Mouse (Mus musculus) embryonic facial prominence, embryonic 11.5 days (tissue): ENCODE results near the gene Dnajc11. TPM values are rescaled to one million over a fixed set of nuclear protein-coding genes. Genes with fewer than 3 reads are reported as not detected.

Source experiments
- ATAC-seq: fragments of 200-750 bp; cut with Nextera tagmentation; replicated peaks from 2 replicates; pipeline ENCODE4 v1.8.0; 2017; ENCODE audit warnings: low read depth; ENCODE audit not compliant: insufficient number of reproducible peaks, low FRiP score, low TSS enrichment
- DNase-seq: peaks from one replicate; pipeline ENCODE4 v3.0.0-alpha.2; 2015; ENCODE audit warnings: low spot score
- H3K27ac ChIP-seq: fragments of 300-500 bp; sonication (generic); replicated peaks from 2 replicates; pipeline ENCODE4 v1.5.1; 2014; ENCODE audit warnings: mild to moderate bottlenecking, low read depth, low read length, control low read depth
- H3K27me3 ChIP-seq: fragments of 300-500 bp; sonication (generic); 2 replicates; pipeline ENCODE4 v1.6.1; 2014; ENCODE audit warnings: mild to moderate bottlenecking, low read length, moderate library complexity, mixed read lengths; ENCODE audit not compliant: control insufficient read depth, insufficient read depth
- H3K36me3 ChIP-seq: fragments of 300-500 bp; sonication (generic); replicated peaks from 2 replicates; pipeline ENCODE4 v1.6.1; 2014; ENCODE audit warnings: low read depth, mild to moderate bottlenecking, low read length, moderate library complexity, mixed read lengths; ENCODE audit not compliant: control insufficient read depth, insufficient read depth
- H3K4me1 ChIP-seq: fragments of 300-500 bp; sonication (generic); 2 replicates; pipeline ENCODE4 v1.6.1; 2014; ENCODE audit warnings: low read length, mixed read lengths; ENCODE audit not compliant: control insufficient read depth, insufficient read depth
- H3K4me2 ChIP-seq: fragments of 300-500 bp; sonication (generic); 2 replicates; pipeline ENCODE4 v1.6.1; 2014; ENCODE audit warnings: low read depth, mild to moderate bottlenecking, control low read depth, low read length, moderate library complexity
- H3K4me3 ChIP-seq: fragments of 300-500 bp; sonication (generic); 2 replicates; pipeline ENCODE4 v1.5.1; 2014; ENCODE audit warnings: low read depth, low read length, control low read depth
- H3K9ac ChIP-seq: fragments of 300-500 bp; sonication (generic); replicated peaks from 2 replicates; pipeline ENCODE4 v1.6.1; 2014; ENCODE audit warnings: mild to moderate bottlenecking, control low read depth, low read length
- H3K9me3 ChIP-seq: fragments of 300-500 bp; sonication (generic); replicated peaks from 2 replicates; pipeline ENCODE4 v1.6.1; 2016; ENCODE audit warnings: mild to moderate bottlenecking, low read length, inconsistent platforms, mixed read lengths; ENCODE audit not compliant: control insufficient read depth
- WGBS: fragments of 180-500 bp; shearing (Covaris S2); extraction: QIAGEN DNeasy Blood & Tissue Kit; methylation state at CpG from one replicate; pipeline ENCODE4 v1.1.7; 2014; 5-methylcytosine and 5-hydroxymethylcytosine counted together
- polyA plus RNA-seq: library from polyadenylated mRNA; unstranded; fragments of >200 nt; fragmentation: Nextera tagmentation; extraction: Ambion mirVana; gene quantifications from 2 replicates; pipeline ENCODE4 v1.2.1, GENCODE M21; 2014

Gene Dnajc11
- polyA plus RNA-seq, 1 experiment from 2014 or later, result 75.0 TPM

DNA sequence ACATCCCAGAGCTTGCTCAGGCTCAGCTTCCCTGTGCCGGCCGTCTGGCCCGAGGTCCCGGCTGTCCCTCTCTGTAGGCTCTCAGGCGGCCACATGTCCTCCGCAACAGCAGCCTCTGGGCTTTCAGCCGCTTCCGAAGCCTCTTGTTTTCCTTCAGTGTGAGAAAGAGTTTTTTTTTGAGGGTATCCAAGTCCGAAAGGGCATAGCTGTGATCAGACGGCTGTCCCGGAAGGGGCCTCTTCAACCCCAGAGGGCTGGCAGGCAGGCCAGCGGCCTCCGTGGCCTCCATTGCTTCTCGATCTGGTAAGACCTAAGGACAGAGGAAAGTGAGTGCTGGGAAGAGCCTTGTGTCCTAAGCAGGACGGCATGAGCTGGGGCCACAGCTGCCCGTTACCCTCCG lies 49.6 kb downstream of the Dnajc11 start:
- 48% methylated on average over 17 of the region's 17 CpGs for WGBS
- Histone ChIP-seq H3K9ac (no peak overlapping the region), H3K9me3 (no peaks in the 10 kb centered on the region), H3K4me3 (no peak overlapping the region), H3K27ac (no peak overlapping the region), H3K4me2 (no peak overlapping the region), H3K4me1 (no peaks in the 10 kb centered on the region; the same call in 1 of the 2 replicates), H3K27me3 (no peaks in the 10 kb centered on the region), H3K36me3 (peaks cover 12% of the 10 kb centered on the region)
- DNase-seq (no peak), ATAC-seq (no peak)

DNA sequence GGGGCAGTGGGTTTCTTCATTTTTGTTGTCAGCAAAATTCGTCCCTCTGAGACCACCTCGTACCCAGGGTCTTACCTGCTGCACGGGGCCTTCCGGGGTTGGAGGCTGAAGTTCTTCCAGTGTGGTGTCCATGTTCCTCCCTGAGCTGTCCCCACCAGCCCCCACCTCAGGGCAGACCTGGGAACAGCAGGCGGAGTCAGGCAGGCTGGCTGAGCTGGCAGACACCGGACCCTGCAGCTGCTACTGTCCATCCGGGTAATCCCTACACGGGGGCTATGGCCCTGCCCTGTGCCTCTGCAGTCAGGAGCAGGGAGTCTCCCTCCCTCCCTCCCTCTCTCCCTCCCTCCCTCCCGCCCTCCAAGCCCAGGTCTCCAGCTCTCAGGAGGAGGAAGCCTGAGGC lies 50.1 kb downstream of the Dnajc11 start:
- 33% methylated on average over 8 of the region's 9 CpGs for WGBS
- DNase-seq (no peak), ATAC-seq (peak; percentile 53; the same call in 1 of the 2 replicates)
- Histone ChIP-seq H3K9me3 (no peaks in the 10 kb centered on the region), H3K9ac (no peak overlapping the region), H3K4me2 (no peak overlapping the region), H3K27ac (no peak overlapping the region), H3K36me3 (peaks cover 12% of the 10 kb centered on the region), H3K27me3 (no peaks in the 10 kb centered on the region), H3K4me3 (no peak overlapping the region), H3K4me1 (no peaks in the 10 kb centered on the region; the same call in 1 of the 2 replicates)

DNA sequence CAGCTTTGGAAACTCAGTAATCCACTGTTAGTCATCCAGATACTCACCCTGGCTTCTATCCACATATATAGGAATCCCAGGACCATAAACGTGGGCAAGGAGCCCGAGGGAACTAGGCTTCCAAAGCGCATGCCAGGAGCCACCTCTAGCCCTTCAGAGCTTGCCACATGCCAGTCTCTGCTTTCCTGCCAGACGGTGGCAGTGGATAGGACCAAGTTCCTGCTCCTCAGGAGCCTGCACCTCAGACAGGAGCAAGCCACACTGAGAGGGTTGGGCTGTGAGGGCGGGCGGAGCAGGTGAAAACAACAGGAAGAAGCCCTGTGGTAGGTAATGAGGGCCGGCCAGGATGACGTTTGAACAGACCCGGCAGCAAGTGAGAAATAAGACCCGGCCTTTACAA lies 52.4 kb downstream of the Dnajc11 start:
- no peak overlapping the region for H3K9ac ChIP-seq
- 41% methylated on average over 10 of the region's 10 CpGs for WGBS
- peaks cover 3% of the 10 kb centered on the region for H3K36me3 ChIP-seq

DNA sequence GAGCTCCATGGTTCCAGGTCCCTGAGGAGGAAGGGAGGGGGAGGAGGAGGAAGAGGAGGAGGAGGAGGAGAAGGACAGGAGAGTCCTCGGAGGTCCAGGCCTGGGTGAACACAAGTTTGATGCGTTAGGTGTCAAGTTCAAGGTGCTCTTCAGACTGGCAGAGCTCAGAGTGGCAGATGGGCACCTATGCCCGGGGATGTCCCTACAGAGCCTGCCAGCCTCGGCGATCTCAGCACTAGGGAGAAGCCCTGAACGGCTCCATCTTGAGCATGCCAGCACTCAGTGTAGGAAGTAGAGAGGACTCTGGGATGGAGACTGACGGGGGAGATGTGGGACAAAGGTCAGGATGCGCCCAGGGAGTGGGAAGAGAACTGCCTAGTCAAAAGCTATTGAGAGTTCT lies 53.2 kb downstream of the Dnajc11 start:
- WGBS, result 64% methylated on average over 8 of the region's 8 CpGs
- peaks cover 3% of the 10 kb centered on the region for H3K36me3 ChIP-seq
- H3K4me1 ChIP-seq, result no peaks in the 10 kb centered on the region; the same call in 1 of the 2 replicates
- no peak for ATAC-seq
- DNase-seq, result no peak
- no peak overlapping the region for H3K27ac ChIP-seq
- no peak overlapping the region for H3K9ac ChIP-seq
- no peaks in the 10 kb centered on the region for H3K27me3 ChIP-seq
- no peak overlapping the region for H3K4me2 ChIP-seq
- H3K4me3 ChIP-seq, result no peak overlapping the region
- H3K9me3 ChIP-seq, result no peaks in the 10 kb centered on the region

More for the DNA sequence above, 52.4 kb downstream of the Dnajc11 start:
- Histone ChIP-seq H3K4me1 (no peaks in the 10 kb centered on the region; the same call in 1 of the 2 replicates), H3K9me3 (no peaks in the 10 kb centered on the region), H3K4me3 (no peak overlapping the region), H3K27me3 (no peaks in the 10 kb centered on the region), H3K27ac (no peak overlapping the region), H3K4me2 (no peak overlapping the region; the same call in 1 of the 2 replicates)
- DNase-seq (no peak), ATAC-seq (no peak)

DNA sequence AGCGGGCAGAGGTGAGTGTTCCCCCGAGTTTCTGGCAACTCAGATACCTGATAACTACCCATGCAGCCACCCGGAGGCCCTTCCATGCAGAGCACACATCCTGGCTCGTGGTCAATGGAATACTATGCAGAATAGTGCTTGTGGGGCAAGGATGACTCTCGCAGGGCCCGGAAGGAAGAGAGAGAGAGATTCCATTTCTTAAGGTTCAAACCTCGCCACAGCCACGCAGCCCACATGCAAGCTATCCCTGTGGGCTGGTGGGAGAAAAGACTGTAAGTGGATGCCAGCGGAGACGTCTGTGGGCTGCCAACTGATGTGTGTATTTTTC lies 54.5 kb downstream of the Dnajc11 start:
- 33% methylated on average over 10 of the region's 10 CpGs for WGBS
- Histone ChIP-seq H3K9ac (peak overlapping the region; percentile 91), H3K36me3 (peaks cover 7% of the 10 kb centered on the region), H3K4me3 (peak overlapping the region; percentile 80), H3K4me2 (peak overlapping the region; percentile 70), H3K27ac (no peak overlapping the region; the same call in 1 of the 2 replicates), H3K4me1 (no peaks in the 10 kb centered on the region; the same call in 1 of the 2 replicates), H3K9me3 (no peaks in the 10 kb centered on the region), H3K27me3 (no peaks in the 10 kb centered on the region)
- ATAC-seq (no peak), DNase-seq (no peak)

DNA sequence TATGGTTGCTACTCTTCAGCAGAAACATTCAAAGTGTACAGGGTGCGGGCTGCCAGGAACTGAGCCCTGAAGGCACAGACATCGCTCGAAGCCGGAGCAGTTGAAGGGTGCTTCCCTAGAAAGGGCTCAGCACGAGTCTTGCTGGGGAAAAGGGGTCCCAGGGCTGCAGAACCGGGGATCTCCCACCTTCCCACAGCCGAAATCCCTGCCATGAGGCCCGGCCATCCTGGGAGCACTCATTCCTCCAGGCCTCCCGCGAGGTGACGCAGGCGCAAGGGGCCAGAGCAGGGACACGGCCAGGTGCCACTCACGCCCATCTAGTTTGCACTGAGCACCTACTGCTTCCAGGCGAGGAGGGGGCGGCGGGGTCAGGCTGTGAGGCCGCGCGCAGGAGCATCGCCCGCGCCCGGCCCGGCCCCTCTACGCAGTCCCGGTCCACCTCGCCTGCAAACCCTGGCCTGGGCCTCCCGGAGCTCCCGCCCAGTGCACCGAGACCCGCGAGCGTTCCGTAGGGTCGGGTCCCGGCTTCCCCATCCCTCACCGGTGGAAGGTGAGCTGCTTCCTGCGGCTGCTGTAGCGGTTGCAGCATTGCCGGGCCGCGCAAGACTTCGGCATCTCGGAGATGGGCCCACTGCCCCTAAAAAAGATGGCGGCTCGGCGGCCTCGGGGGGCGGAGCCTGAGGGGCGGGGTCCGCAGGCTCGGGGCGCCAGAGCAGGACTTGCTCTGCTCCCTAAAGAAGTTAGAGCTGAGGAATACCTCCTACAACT lies 55.0 kb downstream of the Dnajc11 start, which contains the start of gene Thap3:
Gene Thap3 (minus strand): TSS at position 656 of the 768 bp plus-strand sequence.
- Histone ChIP-seq H3K4me2 (peak within 1 kb of the TSS; percentile 70), H3K9ac (peak within 1 kb of the TSS; percentile 91), H3K4me3 (peak within 1 kb of the TSS; percentile 80), H3K9me3 (no peaks in the 10 kb centered on the region), H3K27ac (peak within 1 kb of the TSS; percentile 66), H3K4me1 (no peaks in the 10 kb centered on the region; the same call in 1 of the 2 replicates), H3K36me3 (peaks cover 7% of the 10 kb centered on the region), H3K27me3 (no peaks in the 10 kb centered on the region)
- ATAC-seq (peak; percentile 37), DNase-seq (peak; percentile 81)
- WGBS, result 1% methylated on average over 54 of the region's 54 CpGs

DNA sequence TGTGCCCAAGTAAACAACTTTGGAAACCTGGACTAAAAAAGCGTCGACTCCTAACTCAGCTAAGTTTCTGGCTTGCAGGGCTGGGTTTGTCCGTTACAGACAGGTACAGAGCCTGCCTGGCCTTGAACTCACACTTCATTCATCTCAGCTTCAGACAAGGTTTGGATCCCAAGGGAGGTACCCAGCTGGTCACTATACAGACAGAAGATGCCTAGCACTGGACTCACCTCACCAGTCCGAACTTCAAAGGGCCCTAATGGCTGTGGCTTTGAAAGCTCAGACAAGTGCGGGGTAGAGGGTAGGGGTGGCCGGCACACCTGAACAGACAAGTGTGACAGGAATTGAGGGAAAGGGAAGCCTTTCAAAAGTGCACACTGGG lies 55.6 kb downstream of the Dnajc11 start:
- Histone ChIP-seq H3K9me3 (no peaks in the 10 kb centered on the region), H3K4me1 (no peaks in the 10 kb centered on the region; the same call in 1 of the 2 replicates), H3K27me3 (no peaks in the 10 kb centered on the region), H3K36me3 (peaks cover 7% of the 10 kb centered on the region), H3K9ac (peak overlapping the region; percentile 91; the same call in 1 of the 2 replicates), H3K4me3 (peak overlapping the region; percentile 80), H3K4me2 (peak overlapping the region; percentile 10; the same call in 1 of the 2 replicates), H3K27ac (no peak overlapping the region)
- ATAC-seq (0 out of 2 replicates have a peak, but pooled peaks have one; percentile 19), DNase-seq (no peak)
- WGBS, result 32% methylated on average over 6 of the region's 6 CpGs

DNA sequence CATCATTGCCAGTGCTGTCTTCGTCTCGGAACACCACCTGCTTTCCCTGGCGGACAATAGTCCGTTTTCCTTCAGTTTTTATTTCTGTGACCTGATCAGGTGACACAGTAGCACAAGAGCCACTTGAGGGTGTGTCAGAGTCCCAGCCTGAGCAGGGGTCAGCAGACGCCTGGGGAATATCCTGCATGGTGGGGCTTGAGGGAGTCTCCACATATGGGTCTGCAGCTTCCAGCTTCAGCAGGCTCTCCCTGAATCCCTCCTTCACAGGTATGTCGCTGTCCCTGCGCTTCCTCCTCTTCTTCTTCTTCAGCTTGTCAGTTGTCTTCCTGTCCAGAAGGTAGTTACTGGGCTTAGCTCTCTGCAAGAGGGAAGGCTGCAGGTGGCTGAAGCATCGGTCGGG lies 58.6 kb downstream of the Dnajc11 start:
- WGBS, result 91% methylated on average over 9 of the region's 9 CpGs

More for the DNA sequence above, 58.6 kb downstream of the Dnajc11 start:
- Histone ChIP-seq H3K4me1 (peaks cover 4% of the 10 kb centered on the region), H3K27ac (no peak overlapping the region), H3K9me3 (no peaks in the 10 kb centered on the region), H3K9ac (no peak overlapping the region), H3K27me3 (no peaks in the 10 kb centered on the region), H3K4me2 (no peak overlapping the region), H3K36me3 (peaks cover 7% of the 10 kb centered on the region), H3K4me3 (no peak overlapping the region)
- DNase-seq (no peak), ATAC-seq (no peak)
